Mouse (Mus musculus) naive thymus-derived CD4-positive, alpha-beta T cell, adult 2 months (primary cell): Measurements from ENCODE around the gene Adap2.
"Not testable (repeated sequence)": the region's sequence is repeated elsewhere in the genome, so short reads cannot be mapped to it uniquely, and the experiment has no call there.

Experiments used
- DNase-seq: peaks from one replicate; pipeline ENCODE4 v3.0.0-alpha.2; 2011; ENCODE audit warnings: low read depth

Gene Adap2

DNA sequence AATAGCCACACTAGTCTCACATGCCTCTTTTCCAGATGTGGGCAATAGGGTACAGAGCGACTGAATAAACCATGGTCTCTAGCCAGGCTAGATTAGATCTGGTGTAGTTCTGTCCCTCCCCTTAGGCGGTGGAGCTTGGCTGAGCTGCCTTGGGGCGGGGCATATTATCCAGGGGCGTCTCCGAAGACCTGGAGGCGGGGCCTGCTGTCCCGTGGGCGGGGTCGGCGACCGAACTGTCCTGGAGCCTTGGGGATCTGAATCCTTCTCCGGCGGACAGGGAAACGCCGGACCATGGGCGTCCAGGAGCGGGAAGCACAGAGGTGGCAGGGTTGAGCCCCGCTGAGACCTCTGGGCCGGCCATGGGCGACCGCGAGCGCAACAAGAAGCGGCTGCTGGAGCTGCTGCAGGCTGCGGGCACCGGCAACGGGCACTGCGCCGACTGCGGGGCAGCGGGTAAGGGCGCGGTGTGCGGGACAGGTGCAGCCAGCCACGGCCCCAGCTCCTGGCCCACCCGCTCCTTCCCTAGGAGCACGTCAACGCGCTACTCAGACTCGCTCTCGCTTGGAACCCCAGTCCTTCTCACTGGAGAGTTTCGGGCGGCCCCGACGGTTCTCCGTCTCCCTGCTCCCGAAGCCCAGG lies at the start of gene Adap2:
TSS of gene Adap2 (plus strand) at position 249 of the 639 bp plus-strand sequence.
- peak; percentile 89 for DNase-seq

DNA sequence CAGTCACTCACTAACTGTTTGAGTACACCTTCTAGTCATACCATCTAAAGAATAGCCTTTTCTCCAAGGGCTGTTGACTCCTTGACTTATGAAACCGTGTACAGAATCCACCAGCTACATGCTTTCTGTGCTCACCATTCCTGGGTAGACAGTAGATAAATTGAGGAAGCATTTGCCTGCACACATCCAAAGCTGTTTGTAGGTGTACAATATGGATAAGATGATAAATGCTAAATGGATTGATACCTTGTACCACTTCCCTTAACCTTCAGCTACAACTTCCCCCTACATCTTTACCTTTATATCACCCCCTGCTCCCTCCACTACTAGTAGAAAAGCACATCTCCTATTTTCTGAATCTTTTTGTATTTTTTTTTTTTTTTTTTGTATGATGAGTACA lies 49.5 kb upstream of the Adap2 start:
- DNase-seq, result no peak

- no peak for DNase-seq
Observed at GRCm38 (mm10) chr11:80116411-80116810, 37.5 kb upstream of the Adap2 start.

DNA sequence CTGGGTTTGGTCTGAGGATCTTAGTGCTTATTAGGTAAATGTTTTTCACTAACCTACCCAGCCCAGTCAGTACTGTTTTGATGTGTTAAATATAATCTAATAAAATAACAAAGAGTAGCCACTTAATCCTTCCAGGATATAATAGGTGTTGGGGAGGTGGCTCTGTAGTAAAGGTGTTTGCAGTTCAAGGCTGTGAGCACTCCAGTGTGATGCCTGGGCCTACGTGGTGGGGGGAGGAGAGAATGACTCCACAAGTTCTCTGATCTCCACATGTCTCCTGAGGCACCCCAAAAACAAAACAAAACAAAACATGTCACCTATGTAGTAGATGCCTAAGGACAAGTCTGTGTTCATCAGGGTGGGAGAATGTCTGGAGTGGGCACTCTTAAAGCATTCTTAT lies 21.9 kb upstream of the Adap2 start:
- DNase-seq, result no peak

- DNase-seq, result no peak
Observed at GRCm38 (mm10) chr11:80134744-80135143, 19.2 kb upstream of the Adap2 start.

GRCm38 (mm10) chr11:80135954-80136683 lies 17.8 kb upstream of the Adap2 start:
- DNase-seq, result peak; percentile 32

- no peak for DNase-seq
Observed at GRCm38 (mm10) chr11:80136786-80137185, 17.1 kb upstream of the Adap2 start.

- no peak for DNase-seq
Observed at GRCm38 (mm10) chr11:80137773-80138172, 16.1 kb upstream of the Adap2 start.

DNA sequence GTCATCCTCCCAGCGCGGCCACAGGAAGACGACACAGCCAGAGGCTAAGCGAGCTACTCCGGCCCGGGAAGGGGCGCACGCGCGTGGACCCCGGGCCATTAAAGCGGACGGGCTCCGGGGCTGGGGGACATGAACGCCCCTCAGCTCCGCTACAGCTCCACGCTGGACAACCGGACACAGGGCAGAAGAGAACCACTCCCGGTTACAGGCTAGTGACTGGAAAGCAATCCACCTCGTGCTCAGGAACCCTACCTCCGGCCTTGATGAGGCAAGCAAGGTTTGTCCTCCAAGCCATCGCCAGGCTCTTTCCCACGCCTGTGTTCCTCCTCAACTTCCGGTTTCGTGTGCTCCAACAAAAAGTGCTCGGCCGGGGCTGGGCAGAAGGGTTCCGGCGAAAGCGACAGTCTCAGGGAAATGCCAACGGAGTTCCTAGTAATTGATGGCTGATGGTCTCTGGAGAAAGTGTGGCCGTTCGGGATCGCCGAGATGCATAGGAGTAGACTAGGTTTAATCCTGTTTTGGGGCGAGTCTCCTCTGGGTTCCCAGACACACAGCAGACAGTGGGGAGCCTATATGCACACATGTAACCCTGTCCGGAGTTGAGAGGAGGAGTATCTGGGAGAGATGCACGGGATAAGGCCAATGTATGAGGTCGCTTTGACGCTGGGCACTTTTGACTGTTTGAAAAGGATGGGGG lies 11.9 kb upstream of the Adap2 start, which contains the start of gene Tefm:
TSS of gene Tefm (minus strand) at position 351 of the 697 bp plus-strand sequence.
- peak; percentile 85 for DNase-seq

- no peak for DNase-seq
Observed at GRCm38 (mm10) chr11:80142872-80143271, 11.0 kb upstream of the Adap2 start.

- no peak for DNase-seq
Observed at GRCm38 (mm10) chr11:80145787-80146275, 8.1 kb upstream of the Adap2 start.

- no peak for DNase-seq
Observed at GRCm38 (mm10) chr11:80147748-80148147, 6.2 kb upstream of the Adap2 start.

DNA sequence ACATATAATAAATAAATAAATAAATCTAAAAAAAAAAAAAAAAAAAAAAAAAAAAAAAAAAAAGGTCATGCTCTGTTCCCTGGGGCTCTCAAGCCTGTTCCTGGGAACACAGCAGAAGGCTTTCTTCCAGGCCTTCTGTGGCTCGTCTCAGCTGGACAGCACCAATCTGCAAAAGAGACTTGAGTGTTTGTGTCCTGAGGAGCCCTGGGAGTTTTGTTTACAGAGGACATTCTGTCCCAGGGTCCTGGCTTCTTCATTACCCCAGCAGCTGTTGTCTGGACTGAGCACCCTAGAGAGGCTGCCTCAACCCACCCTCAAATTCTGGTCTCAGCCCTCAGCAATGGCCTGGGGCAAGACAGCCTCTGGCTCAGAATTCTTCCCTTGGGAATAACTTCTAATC lies 5.6 kb upstream of the Adap2 start:
- DNase-seq, result no peak

GRCm38 (mm10) chr11:80148974-80149373 lies 4.9 kb upstream of the Adap2 start:
- DNase-seq, result not testable (repeated sequence)

- DNase-seq, result no peak
Observed at GRCm38 (mm10) chr11:80149412-80150023, 4.4 kb upstream of the Adap2 start.

- no peak for DNase-seq
Observed at GRCm38 (mm10) chr11:80150566-80150965, 3.3 kb upstream of the Adap2 start.

DNA sequence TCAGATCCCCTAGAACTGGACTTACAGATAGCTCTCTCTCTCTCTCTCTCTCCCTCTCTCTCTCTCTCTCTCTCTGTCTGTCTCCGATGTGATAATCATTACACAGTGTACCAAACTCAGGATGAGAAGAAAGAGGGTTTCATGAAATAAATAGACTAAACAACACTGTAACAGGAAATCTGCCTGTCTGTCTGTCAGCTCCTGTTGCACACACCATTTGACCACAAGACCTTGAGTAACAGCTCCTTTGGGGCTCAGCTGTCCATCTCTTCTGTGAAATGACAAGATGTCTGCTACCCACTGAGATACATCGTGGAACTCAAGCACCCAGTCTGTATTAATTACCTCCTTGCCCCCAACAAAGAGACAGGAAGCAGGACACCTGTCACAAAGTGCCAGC lies 2.4 kb upstream of the Adap2 start:
- DNase-seq, result no peak

DNA sequence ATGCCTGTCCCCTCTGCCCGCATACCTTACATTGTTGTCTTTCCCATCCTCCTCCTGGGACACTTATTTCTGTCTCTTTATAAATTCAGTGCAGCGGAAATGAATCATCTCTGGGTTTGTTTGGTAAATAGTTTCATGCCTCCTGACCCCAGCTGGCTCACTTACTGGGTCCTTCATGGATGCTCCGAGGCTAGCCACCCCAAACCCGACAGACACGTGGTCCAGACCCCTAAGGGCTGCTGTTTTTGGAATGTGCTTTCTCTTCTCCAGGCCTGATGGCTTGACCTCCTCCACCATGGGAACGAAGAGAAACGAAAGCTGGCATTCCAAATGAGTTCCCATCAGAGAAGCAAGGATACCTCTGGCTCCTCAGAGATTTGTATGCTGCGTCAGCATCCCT lies 1.5 kb upstream of the Adap2 start:
- DNase-seq, result no peak

DNA sequence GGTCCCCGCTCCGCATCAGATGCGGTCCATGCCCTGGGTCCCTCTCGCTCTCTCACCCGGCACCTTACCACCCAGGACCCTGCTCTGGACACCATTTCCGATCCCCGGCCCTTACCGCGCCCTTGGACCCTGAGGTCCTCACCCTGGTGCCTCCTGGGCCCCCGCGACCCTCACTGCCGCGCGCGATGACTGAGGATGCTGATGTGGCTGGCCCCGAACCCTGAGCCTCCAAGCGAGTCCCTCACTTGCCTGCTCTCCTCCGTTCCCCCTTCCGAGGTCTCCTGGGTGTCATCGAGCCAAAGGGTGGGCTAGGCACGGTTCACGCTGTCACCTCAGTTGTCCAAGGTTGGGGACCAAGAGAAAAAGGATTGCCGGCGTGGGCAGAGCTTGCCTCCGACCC lies 596 bp downstream of the Adap2 start:
- no peak for DNase-seq

GRCm38 (mm10) chr11:80155541-80155940 lies 1.6 kb downstream of the Adap2 start:
- DNase-seq, result no peak

- no peak for DNase-seq
Observed at GRCm38 (mm10) chr11:80155961-80156360, 2.1 kb downstream of the Adap2 start.

DNA sequence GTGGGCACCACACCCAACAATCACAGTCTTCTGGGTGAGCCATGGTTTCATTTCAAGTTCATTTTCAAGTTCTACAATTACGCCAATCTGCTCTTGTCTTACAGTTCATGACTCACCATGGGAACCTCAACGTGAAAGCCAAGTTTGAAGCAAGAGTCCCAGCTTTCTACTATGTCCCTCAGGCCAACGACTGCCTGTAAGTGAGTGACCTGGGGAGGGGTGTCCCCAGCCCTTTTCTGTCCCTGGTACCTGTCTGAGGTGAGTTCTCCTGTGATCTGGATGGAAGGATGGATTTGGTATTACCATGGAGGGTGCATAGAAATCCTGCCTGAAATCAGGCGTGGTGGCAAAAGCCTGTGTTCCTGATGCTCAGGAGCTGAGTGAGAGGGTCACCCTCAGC lies 2.9 kb downstream of the Adap2 start:
- no peak for DNase-seq
